Mouse (Mus musculus): ENCODE measurements around the gene Pappa. TPM values are rescaled to one million over a fixed set of nuclear protein-coding genes. Genes with fewer than 3 reads are reported as not detected.

Gene Pappa
- total and polyA plus RNA-seq, 3 experiments: not detected

GRCm38 (mm10) chr4:65238540-65238998 lies 114.6 kb downstream of the Pappa start:
- Histone ChIP-seq H3K4me1 (ENCODE audit: control insufficient read depth in 1 of 2, insufficient read depth in 2 of 2, low read length in 2 of 2) (no peaks in the 10 kb centered on the region), H3K27me3 (ENCODE audit: control insufficient read depth in 1 of 2, insufficient read depth in 2 of 2, low read length in 2 of 2) (no peaks in the 10 kb centered on the region), H3K9me3 (replicated peaks; ENCODE audit: insufficient read depth, low read length) (no peaks in the 10 kb centered on the region), H3K27ac (ENCODE audit: control insufficient read depth, low read depth, low read length) (no peak overlapping the region), H3K79me2 (ENCODE audit: control insufficient read depth, insufficient read depth, low read length, poor library complexity) (no peaks in the 10 kb centered on the region), H3K9ac (ENCODE audit: control insufficient read depth, low read depth, low read length, poor library complexity, severe bottlenecking) (no peak overlapping the region), H3K4me3 (ENCODE audit: control insufficient read depth in 1 of 2, insufficient read depth in 1 of 2, low read depth in 2 of 2, low read length in 2 of 2) (no peak overlapping the region), H3K36me3 (ENCODE audit: control insufficient read depth in 1 of 2, insufficient read depth in 2 of 2, low read length in 2 of 2) (no peaks in the 10 kb centered on the region)
- no peak for DNase-seq (ENCODE audit: low read depth, low spot score)
- TF ChIP-seq POLR2AphosphoS2 (IDR thresholded peaks at IDR 0.05; ENCODE audit: low read length) (no peak), ETS1 (IDR thresholded peaks at IDR 0.05; ENCODE audit: low read depth, low read length) (no peak), KAT2A (conservative IDR thresholded peaks at IDR 0.05; ENCODE audit: low read depth, low read length) (no peak), CHD1 (IDR thresholded peaks at IDR 0.05; ENCODE audit: low read depth, low read length) (no peak), JUND (IDR thresholded peaks at IDR 0.05; ENCODE audit: low read depth, low read length) (no peak), TBP (IDR thresholded peaks at IDR 0.05; ENCODE audit: low read depth, low read length) (no peak), ZNF384 (IDR thresholded peaks at IDR 0.05; ENCODE audit: low read depth, low read length) (no peak)

- H3K79me2 ChIP-seq (ENCODE audit: control insufficient read depth, insufficient read depth, low read length, poor library complexity): no peaks in the 10 kb centered on the region
- no peaks in the 10 kb centered on the region for H3K9me3 ChIP-seq (replicated peaks; ENCODE audit: insufficient read depth, low read length)
Measured at GRCm38 (mm10) chr4:65242434-65242931, 118.5 kb downstream of the Pappa start.

GRCm38 (mm10) chr4:65243245-65243644 lies 119.3 kb downstream of the Pappa start:
- H3K4me1 ChIP-seq (ENCODE audit: control insufficient read depth in 1 of 2, insufficient read depth in 2 of 2, low read length in 2 of 2): no peaks in the 10 kb centered on the region
- no peak for TF ChIP-seq MAX (IDR thresholded peaks at IDR 0.05; ENCODE audit: low read length)
- no peak for TF ChIP-seq MXI1 (IDR thresholded peaks at IDR 0.05; ENCODE audit: low read depth, low read length)
- no peaks in the 10 kb centered on the region for H3K36me3 ChIP-seq (ENCODE audit: control insufficient read depth in 1 of 2, insufficient read depth in 2 of 2, low read length in 2 of 2)
- H3K4me3 ChIP-seq (ENCODE audit: control insufficient read depth in 1 of 2, insufficient read depth in 1 of 2, low read depth in 2 of 2, low read length in 2 of 2): no peak overlapping the region
- no peak overlapping the region for H3K9ac ChIP-seq (ENCODE audit: control insufficient read depth, low read depth, low read length, poor library complexity, severe bottlenecking)
- no peaks in the 10 kb centered on the region for H3K27me3 ChIP-seq (ENCODE audit: control insufficient read depth in 1 of 2, insufficient read depth in 2 of 2, low read length in 2 of 2)
- no peaks in the 10 kb centered on the region for H3K9me3 ChIP-seq (replicated peaks; ENCODE audit: insufficient read depth, low read length)
- H3K27ac ChIP-seq (ENCODE audit: control insufficient read depth, low read depth, low read length): no peak overlapping the region
- peak; percentile 0 for DNase-seq (ENCODE audit: low read depth, low spot score)
- no peaks in the 10 kb centered on the region for H3K79me2 ChIP-seq (ENCODE audit: control insufficient read depth, insufficient read depth, low read length, poor library complexity)

More at GRCm38 (mm10) chr4:65242434-65242931, 118.5 kb downstream of the Pappa start:
- TF ChIP-seq BHLHE40 (IDR thresholded peaks at IDR 0.05; ENCODE audit: borderline replicate concordance, low read depth, low read length) (no peak), MAFK (IDR thresholded peaks at IDR 0.05; ENCODE audit: borderline replicate concordance, low read depth, low read length) (no peak), UBTF (IDR thresholded peaks at IDR 0.05; ENCODE audit: borderline replicate concordance, insufficient read depth, low read depth, low read length) (no peak), MYB (IDR thresholded peaks at IDR 0.05; ENCODE audit: low read depth, low read length) (no peak), KAT2A (conservative IDR thresholded peaks at IDR 0.05; ENCODE audit: low read depth, low read length) (no peak), ZMIZ1 (IDR thresholded peaks at IDR 0.05; ENCODE audit: low read depth, low read length) (no peak), TBP (IDR thresholded peaks at IDR 0.05; ENCODE audit: low read depth, low read length) (no peak), TAL1 (IDR thresholded peaks at IDR 0.05; ENCODE audit: low read length) (no peak), MEF2A (IDR thresholded peaks at IDR 0.05; ENCODE audit: extremely low read depth, insufficient replicate concordance, low read depth, low read length, poor library complexity, severe bottlenecking) (no peak), ETS1 (IDR thresholded peaks at IDR 0.05; ENCODE audit: low read depth, low read length) (no peak)
- Histone ChIP-seq H3K9ac (ENCODE audit: control insufficient read depth, low read depth, low read length, poor library complexity, severe bottlenecking) (no peak overlapping the region), H3K27ac (ENCODE audit: control insufficient read depth, low read depth, low read length) (no peak overlapping the region; the same call in 1 of the 2 replicates), H3K36me3 (ENCODE audit: control insufficient read depth in 1 of 2, insufficient read depth in 2 of 2, low read length in 2 of 2) (no peaks in the 10 kb centered on the region), H3K4me1 (ENCODE audit: control insufficient read depth in 1 of 2, insufficient read depth in 2 of 2, low read length in 2 of 2) (no peaks in the 10 kb centered on the region), H3K4me3 (ENCODE audit: control insufficient read depth in 1 of 2, insufficient read depth in 1 of 2, low read depth in 2 of 2, low read length in 2 of 2) (no peak overlapping the region), H3K27me3 (ENCODE audit: control insufficient read depth in 1 of 2, insufficient read depth in 2 of 2, low read length in 2 of 2) (no peaks in the 10 kb centered on the region)
- peak; percentile 28 for DNase-seq (ENCODE audit: low read depth, low spot score)
